14 mouse cellular contexts compared by ENCODE assay signal in genomic region chr3:34377913-34378312, GRCm38 (mm10).
A peak's percentile ranks its signal among the peaks of the same experiment; 100 is the strongest.
DNase-seq lines count a peak whose midpoint lies in the region; ATAC-seq lines count a peak whose summit lies in the region.
"Had no signal": no experiment of that assay in that cellular context is flagged by ENCODE, and none has a peak within 500 bp of the region (broad histone marks: within the 10 kb centered on the region; RNA-seq: fewer than 3 reads in every experiment).

No protein-coding gene starts in this region.

- WGBS in hindbrain, embryonic 13.5 days, result 32% methylated on average over 2 of the region's 2 CpGs
- WGBS in hindbrain, embryonic 11.5 days, result 52% methylated on average over 2 of the region's 2 CpGs
- 35% methylated on average over 2 of the region's 2 CpGs for WGBS in forebrain, embryonic 14.5 days
- 50% methylated on average over 2 of the region's 2 CpGs for WGBS in midbrain, embryonic 14.5 days

- no peak overlapping the region for H3K27ac ChIP-seq in hindbrain, embryonic 13.5 days
- no peak overlapping the region for H3K27ac ChIP-seq in hindbrain, embryonic 11.5 days (ENCODE audit: low read depth, low read length)
- H3K27ac ChIP-seq in forebrain, embryonic 14.5 days (ENCODE audit: low read depth, low read length), result 0 out of 2 replicates have a peak overlapping the region, but pooled peaks have one; percentile 40
- H3K27ac ChIP-seq in midbrain, embryonic 14.5 days (replicated peaks; ENCODE audit: low read depth, low read length), result peak overlapping the region; percentile 64; the same call in 1 of the 2 replicates
- H3K27ac ChIP-seq: lung, embryonic 15.5 days had no signal

- no peaks in the 10 kb centered on the region for H3K36me3 ChIP-seq in hindbrain, embryonic 13.5 days
- 0 out of 2 replicates have a peak, but pooled peaks cover 2% of the 10 kb centered on the region for H3K36me3 ChIP-seq in hindbrain, embryonic 11.5 days (ENCODE audit: control insufficient read depth, insufficient read depth, low read length)
- H3K36me3 ChIP-seq in forebrain, embryonic 14.5 days (ENCODE audit: control insufficient read depth, insufficient read depth, low read length), result no peaks in the 10 kb centered on the region
- no peaks in the 10 kb centered on the region for H3K36me3 ChIP-seq in midbrain, embryonic 14.5 days (ENCODE audit: control insufficient read depth, insufficient read depth, low read length)
- H3K36me3 ChIP-seq: lung, embryonic 15.5 days had no signal

- no peaks in the 10 kb centered on the region for H3K9me3 ChIP-seq in hindbrain, embryonic 13.5 days
- no peaks in the 10 kb centered on the region for H3K9me3 ChIP-seq in hindbrain, embryonic 11.5 days (ENCODE audit: control insufficient read depth, low read length)
- H3K9me3 ChIP-seq in forebrain, embryonic 14.5 days (replicated peaks; ENCODE audit: control insufficient read depth, low read length), result no peaks in the 10 kb centered on the region
- no peaks in the 10 kb centered on the region for H3K9me3 ChIP-seq in midbrain, embryonic 14.5 days (ENCODE audit: control insufficient read depth, low read length)
- H3K9me3 ChIP-seq: lung, embryonic 15.5 days had no signal

- peak overlapping the region; percentile 41; the same call in 1 of the 2 replicates for H3K4me2 ChIP-seq in hindbrain, embryonic 13.5 days
- H3K4me2 ChIP-seq in hindbrain, embryonic 11.5 days (replicated peaks; ENCODE audit: low read depth, low read length), result no peak overlapping the region
- peak overlapping the region; percentile 10; the same call in 1 of the 2 replicates for H3K4me2 ChIP-seq in forebrain, embryonic 14.5 days (ENCODE audit: low read length)
- H3K4me2 ChIP-seq in midbrain, embryonic 14.5 days (ENCODE audit: low read length), result peak overlapping the region; percentile 47
- H3K4me2 ChIP-seq: heart, embryonic 11.5 days; liver, embryonic 11.5 days; lung, embryonic 15.5 days had no signal

- no peaks in the 10 kb centered on the region for H3K27me3 ChIP-seq in hindbrain, embryonic 13.5 days
- H3K27me3 ChIP-seq in hindbrain, embryonic 11.5 days (ENCODE audit: control insufficient read depth, insufficient read depth, low read length), result no peaks in the 10 kb centered on the region
- no peaks in the 10 kb centered on the region for H3K27me3 ChIP-seq in forebrain, embryonic 14.5 days (replicated peaks; ENCODE audit: control insufficient read depth, insufficient read depth, low read length)
- H3K27me3 ChIP-seq in midbrain, embryonic 14.5 days (ENCODE audit: control insufficient read depth, insufficient read depth, low read length), result no peaks in the 10 kb centered on the region
- H3K27me3 ChIP-seq: lung, embryonic 15.5 days had no signal

- H3K4me1 ChIP-seq in hindbrain, embryonic 13.5 days (replicated peaks), result peaks cover 6% of the 10 kb centered on the region
- H3K4me1 ChIP-seq in hindbrain, embryonic 11.5 days (replicated peaks; ENCODE audit: control insufficient read depth, insufficient read depth, low read length), result no peaks in the 10 kb centered on the region
- peaks cover 14% of the 10 kb centered on the region for H3K4me1 ChIP-seq in forebrain, embryonic 14.5 days (ENCODE audit: control insufficient read depth, insufficient read depth, low read length)
- H3K4me1 ChIP-seq in midbrain, embryonic 14.5 days (ENCODE audit: control insufficient read depth, insufficient read depth, low read length), result peaks cover 13% of the 10 kb centered on the region; the same call in 1 of the 2 replicates
- H3K4me1 ChIP-seq: lung, embryonic 15.5 days had no signal

- ATAC-seq in hindbrain, embryonic 13.5 days (ENCODE audit: low FRiP score), result no peak
- ATAC-seq in hindbrain, embryonic 11.5 days (ENCODE audit: low FRiP score), result no peak
- no peak for ATAC-seq in forebrain, embryonic 14.5 days
- no peak for ATAC-seq in midbrain, embryonic 14.5 days (ENCODE audit: low FRiP score, low TSS enrichment)
- ATAC-seq: intestine, postnatal 0 days had no signal

- no peak overlapping the region for H3K9ac ChIP-seq in hindbrain, embryonic 13.5 days
- no peak overlapping the region for H3K9ac ChIP-seq in hindbrain, embryonic 11.5 days (ENCODE audit: low read depth, low read length)
- no peak overlapping the region for H3K9ac ChIP-seq in forebrain, embryonic 14.5 days (ENCODE audit: low read length)
- H3K9ac ChIP-seq in midbrain, embryonic 14.5 days (replicated peaks; ENCODE audit: low read length), result no peak overlapping the region
- H3K9ac ChIP-seq: lung, embryonic 15.5 days had no signal

- DNase-seq in hindbrain, embryonic 11.5 days (ENCODE audit: low spot score), result no peak
- DNase-seq in forebrain, embryonic 14.5 days (ENCODE audit: low spot score), result no peak
- peak; percentile 27 for DNase-seq in midbrain, embryonic 14.5 days
- DNase-seq in retina, postnatal 1 day, result peak; percentile 55
- no peak for DNase-seq in right cerebral cortex, postnatal 4 days
- no peak for DNase-seq in frontal cortex, postnatal 14 days (ENCODE audit: low spot score in 2 of 2)
- DNase-seq: gastrocnemius, postnatal 25 days; kidney, postnatal 10 days; spleen, adult 18-20 months had no signal

- no peak overlapping the region for H3K4me3 ChIP-seq in hindbrain, embryonic 13.5 days
- H3K4me3 ChIP-seq in hindbrain, embryonic 11.5 days (ENCODE audit: low read depth, low read length), result no peak overlapping the region
- H3K4me3 ChIP-seq in forebrain, embryonic 14.5 days (ENCODE audit: low read depth, low read length), result no peak overlapping the region
- H3K4me3 ChIP-seq in midbrain, embryonic 14.5 days (replicated peaks; ENCODE audit: low read depth, low read length), result no peak overlapping the region
- H3K4me3 ChIP-seq: lung, embryonic 15.5 days had no signal

Comparison
In these comparisons a context has a peak if more than half of its experiments do, and no peak if none do; other contexts are left out.
1. H3K27ac ChIP-seq: peak in forebrain, embryonic 14.5 days (single experiment) and midbrain, embryonic 14.5 days (single experiment); none in hindbrain, embryonic 13.5 days (single experiment) and hindbrain, embryonic 11.5 days (single experiment).
2. DNase-seq: peak in midbrain, embryonic 14.5 days (single experiment) and retina, postnatal 1 day (single experiment); none in hindbrain, embryonic 11.5 days (single experiment), forebrain, embryonic 14.5 days (single experiment), right cerebral cortex, postnatal 4 days (single experiment) and frontal cortex, postnatal 14 days (0 of 2).